Mouse (Mus musculus) T-helper 17 cell (primary cell): ENCODE measurements at regions not wholly inside any gene's neighbourhood (a gene's known extent, or its start where the extent isn't known, plus 50 kb on each side); places are given as distances from the start of the nearest gene placed in this dataset.

Experiments used
- in situ Hi-C, 2 experiments: fragments of 300-600 bp; cut with MboI, MseI; formaldehyde crosslinking; loops; 1 replicate in 1 of 2; 2 replicates in 1 of 2; pipeline ENCODE4 v1.15.1; 2025; ENCODE audit warnings: high pct_unique_total_duplicates in 2 of 2

DNA sequence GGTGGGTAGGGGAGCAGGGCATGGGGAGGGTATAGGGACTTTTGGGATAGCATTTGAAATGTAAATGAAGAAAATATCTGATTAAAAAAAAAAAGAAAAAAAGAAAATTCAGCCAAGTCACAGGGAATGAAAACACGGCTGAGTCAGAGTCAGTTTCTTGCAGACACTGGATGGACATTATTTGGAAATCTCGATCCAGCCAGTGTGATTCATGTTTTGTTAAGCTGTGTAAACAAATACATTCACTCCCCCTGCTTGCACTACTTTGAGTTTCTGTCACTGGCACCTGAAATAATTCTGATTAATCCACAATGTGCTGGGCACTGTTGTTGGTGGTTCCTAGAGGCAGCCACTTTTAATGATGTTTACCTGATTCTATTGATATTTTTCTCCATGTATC is 68.6 kb upstream of the Mtpn start:
- in situ Hi-C loops, result no loop called here

GRCm38 (mm10) chr6:35605100-35605499 is 65.4 kb upstream of the Mtpn start:
- in situ Hi-C loops, result no loop called here

GRCm38 (mm10) chr6:35601373-35601772 is 61.7 kb upstream of the Mtpn start:
- in situ Hi-C loops, result no loop called here

DNA sequence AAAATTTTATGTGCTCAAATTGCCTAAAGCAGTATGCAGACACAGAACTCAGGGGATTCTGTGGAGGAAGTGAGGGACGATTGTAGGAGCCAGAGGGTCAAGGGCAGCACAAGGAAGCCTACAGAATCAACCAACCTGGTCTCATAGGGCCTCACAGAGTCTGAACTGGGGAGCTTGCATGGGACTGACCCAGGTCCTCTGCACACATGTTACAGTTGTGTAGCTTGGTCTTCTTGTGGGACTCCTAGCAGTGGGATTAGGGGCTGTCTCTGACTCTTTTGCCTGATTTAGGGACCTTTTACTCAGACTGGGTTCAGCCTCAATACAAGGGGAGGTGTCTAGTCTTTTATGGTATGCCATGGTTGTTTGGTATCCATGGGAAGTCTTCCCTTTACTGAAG is 60.2 kb upstream of the Mtpn start:
- in situ Hi-C loops, result no loop called here

GRCm38 (mm10) chr6:35598406-35599185 is 58.9 kb upstream of the Mtpn start:
- in situ Hi-C loops, result no loop called here

- in situ Hi-C loops, result no loop called here
Observed at GRCm38 (mm10) chr6:35595012-35595411, 55.3 kb upstream of the Mtpn start.

- in situ Hi-C loops, result no loop called here
Observed at GRCm38 (mm10) chr6:35592234-35592633, 52.5 kb upstream of the Mtpn start.
